17 mouse cellular contexts compared by ENCODE assay signal in genomic region chr17:30594407-30594806, GRCm38 (mm10). TPM values are rescaled to one million over a fixed set of nuclear protein-coding genes. Genes with fewer than 3 reads are reported as not detected.
DNase-seq lines count a peak whose midpoint lies in the region; ATAC-seq lines count a peak whose summit lies in the region.
"Had no signal": no experiment of that assay in that cellular context is flagged by ENCODE, and none has a peak within 500 bp of the region (broad histone marks: within the 10 kb centered on the region; RNA-seq: fewer than 3 reads in every experiment).

No protein-coding gene starts in this region.

- H3K36me3 ChIP-seq in hindbrain, embryonic 11.5 days (ENCODE audit: control insufficient read depth, insufficient read depth, low read length) = no peaks in the 10 kb centered on the region
- H3K36me3 ChIP-seq in hindbrain, embryonic 16.5 days (ENCODE audit: control insufficient read depth, insufficient read depth, low read length) = peaks cover 10% of the 10 kb centered on the region
- H3K36me3 ChIP-seq in midbrain, embryonic 14.5 days (ENCODE audit: control insufficient read depth, insufficient read depth, low read length) = peaks cover 28% of the 10 kb centered on the region
- peaks cover 12% of the 10 kb centered on the region; the same call in 1 of the 2 replicates for H3K36me3 ChIP-seq in midbrain, embryonic 15.5 days (replicated peaks)
- H3K36me3 ChIP-seq in limb, embryonic 10.5 days = peaks cover 70% of the 10 kb centered on the region

- ATAC-seq in hindbrain, embryonic 11.5 days (ENCODE audit: low FRiP score) = peak; percentile 61; the same call in 1 of the 2 replicates
- ATAC-seq in hindbrain, embryonic 16.5 days = no peak
- ATAC-seq in midbrain, embryonic 14.5 days (ENCODE audit: low FRiP score, low TSS enrichment) = no peak
- no peak for ATAC-seq in midbrain, embryonic 15.5 days (replicated peaks)
- ATAC-seq: CD4-positive, CD25-positive, alpha-beta regulatory T cell, adult 4 months; Patski had no signal

- peak; percentile 34 for DNase-seq in hindbrain, embryonic 11.5 days (ENCODE audit: low spot score)
- DNase-seq in midbrain, embryonic 14.5 days = no peak
- DNase-seq in embryo, embryonic 11 days = peak; percentile 14
- no peak for DNase-seq in limb, embryonic 10.5 days (ENCODE audit: low spot score)
- no peak for DNase-seq in frontal cortex, postnatal 25 days (ENCODE audit: low spot score in 2 of 2)
- no peak for DNase-seq in thymus, postnatal 10 days (ENCODE audit: low spot score in 2 of 2)
- DNase-seq: adrenal gland, adult 2 months; cerebellum, adult 11 months; cerebellum, postnatal 14 days; gastrocnemius, adult 2 months; kidney, adult 2 months; lung, postnatal 4 days; thymus, postnatal 25 days had no signal

- no peaks in the 10 kb centered on the region for H3K9me3 ChIP-seq in hindbrain, embryonic 11.5 days (ENCODE audit: control insufficient read depth, low read length)
- H3K9me3 ChIP-seq in hindbrain, embryonic 16.5 days (ENCODE audit: control insufficient read depth, low read length) = peaks cover 3% of the 10 kb centered on the region; the same call in 1 of the 2 replicates
- H3K9me3 ChIP-seq in midbrain, embryonic 14.5 days (ENCODE audit: control insufficient read depth, low read length) = no peaks in the 10 kb centered on the region
- H3K9me3 ChIP-seq in midbrain, embryonic 15.5 days = no peaks in the 10 kb centered on the region
- H3K9me3 ChIP-seq in limb, embryonic 10.5 days (replicated peaks) = no peaks in the 10 kb centered on the region

- H3K9ac ChIP-seq in hindbrain, embryonic 11.5 days (ENCODE audit: low read depth, low read length) = no peak overlapping the region
- H3K9ac ChIP-seq in hindbrain, embryonic 16.5 days (ENCODE audit: low read depth, low read length) = no peak overlapping the region
- no peak overlapping the region for H3K9ac ChIP-seq in midbrain, embryonic 14.5 days (replicated peaks; ENCODE audit: low read length)
- no peak overlapping the region for H3K9ac ChIP-seq in midbrain, embryonic 15.5 days

- H3K4me3 ChIP-seq in hindbrain, embryonic 11.5 days (ENCODE audit: low read depth, low read length) = no peak overlapping the region
- no peak overlapping the region for H3K4me3 ChIP-seq in hindbrain, embryonic 16.5 days (ENCODE audit: low read length)
- no peak overlapping the region for H3K4me3 ChIP-seq in midbrain, embryonic 14.5 days (replicated peaks; ENCODE audit: low read depth, low read length)
- no peak overlapping the region for H3K4me3 ChIP-seq in midbrain, embryonic 15.5 days
- no peak overlapping the region for H3K4me3 ChIP-seq in limb, embryonic 10.5 days
- H3K4me3 ChIP-seq: gastrocnemius, adult 2 months had no signal

- no peaks in the 10 kb centered on the region; the same call in 1 of the 2 replicates for H3K4me1 ChIP-seq in hindbrain, embryonic 11.5 days (replicated peaks; ENCODE audit: control insufficient read depth, insufficient read depth, low read length)
- H3K4me1 ChIP-seq in hindbrain, embryonic 16.5 days (ENCODE audit: control insufficient read depth, insufficient read depth, low read depth, low read length) = no peaks in the 10 kb centered on the region
- 0 out of 2 replicates have a peak, but pooled peaks cover 5% of the 10 kb centered on the region for H3K4me1 ChIP-seq in midbrain, embryonic 14.5 days (ENCODE audit: control insufficient read depth, insufficient read depth, low read length)
- peaks cover 15% of the 10 kb centered on the region for H3K4me1 ChIP-seq in midbrain, embryonic 15.5 days
- peaks cover 9% of the 10 kb centered on the region for H3K4me1 ChIP-seq in limb, embryonic 10.5 days

- WGBS in hindbrain, embryonic 11.5 days = 60% methylated on average over 5 of the region's 5 CpGs
- 49% methylated on average over 5 of the region's 5 CpGs for WGBS in hindbrain, embryonic 16.5 days
- WGBS in midbrain, embryonic 14.5 days = 40% methylated on average over 5 of the region's 5 CpGs
- 36% methylated on average over 5 of the region's 5 CpGs for WGBS in midbrain, embryonic 15.5 days
- whole genome bisulfite sequencing in limb, embryonic 10.5 days = 61% methylated on average over 5 of the region's 5 CpGs

- peak overlapping the region; percentile 63 for H3K27ac ChIP-seq in hindbrain, embryonic 11.5 days (ENCODE audit: low read depth, low read length)
- H3K27ac ChIP-seq in hindbrain, embryonic 16.5 days (ENCODE audit: low read depth, low read length) = no peak overlapping the region
- peak overlapping the region; percentile 52 for H3K27ac ChIP-seq in midbrain, embryonic 14.5 days (replicated peaks; ENCODE audit: low read depth, low read length)
- no peak overlapping the region for H3K27ac ChIP-seq in midbrain, embryonic 15.5 days
- H3K27ac ChIP-seq in limb, embryonic 10.5 days = peak overlapping the region; percentile 19; the same call in 1 of the 2 replicates
- H3K27ac ChIP-seq: gastrocnemius, adult 2 months had no signal

- no peaks in the 10 kb centered on the region for H3K27me3 ChIP-seq in hindbrain, embryonic 11.5 days (ENCODE audit: control insufficient read depth, insufficient read depth, low read length)
- no peaks in the 10 kb centered on the region for H3K27me3 ChIP-seq in hindbrain, embryonic 16.5 days (replicated peaks; ENCODE audit: control insufficient read depth, insufficient read depth, low read length)
- no peaks in the 10 kb centered on the region for H3K27me3 ChIP-seq in midbrain, embryonic 14.5 days (ENCODE audit: control insufficient read depth, insufficient read depth, low read length)
- H3K27me3 ChIP-seq in midbrain, embryonic 15.5 days (replicated peaks) = no peaks in the 10 kb centered on the region
- H3K27me3 ChIP-seq in limb, embryonic 10.5 days (ENCODE audit: low read depth, poor library complexity, severe bottlenecking) = no peaks in the 10 kb centered on the region
- H3K27me3 ChIP-seq: Patski had no signal

- no peak overlapping the region for H3K4me2 ChIP-seq in hindbrain, embryonic 11.5 days (replicated peaks; ENCODE audit: low read depth, low read length)
- no peak overlapping the region for H3K4me2 ChIP-seq in hindbrain, embryonic 16.5 days (ENCODE audit: low read length)
- no peak overlapping the region for H3K4me2 ChIP-seq in midbrain, embryonic 14.5 days (ENCODE audit: low read length)
- no peak overlapping the region for H3K4me2 ChIP-seq in midbrain, embryonic 15.5 days

RNA-seq across cellular contexts. Expression of gene Btbd9, which starts 18.1 kb away (rescaled TPM):
- 62.7 and 63.0 TPM in 2 replicates for polyA plus RNA-seq in hindbrain, embryonic 11.5 days (2014; fragmentation: Nextera tagmentation; extraction: Ambion mirVana)
- 135 TPM in 2 replicates for polyA plus RNA-seq in hindbrain, embryonic 16.5 days (2015; fragmentation: Nextera tagmentation; extraction: Ambion mirVana)
- polyA plus RNA-seq in midbrain, embryonic 14.5 days (2014; fragmentation: Nextera tagmentation; extraction: Ambion mirVana) = 129 and 140 TPM in 2 replicates
- polyA plus RNA-seq in midbrain, embryonic 15.5 days (2015; fragmentation: Nextera tagmentation; extraction: Ambion mirVana) = 156 and 163 TPM in 2 replicates
- polyA plus RNA-seq in limb, embryonic 10.5 days (2016; fragmentation: Nextera tagmentation; extraction: Ambion mirVana) = 40.5 and 57.5 TPM in 2 replicates

RNA-seq across cellular contexts. Expression of gene Dnah8, which starts 29.7 kb away (rescaled TPM):
- polyA plus RNA-seq in hindbrain, embryonic 11.5 days (2014; fragmentation: Nextera tagmentation; extraction: Ambion mirVana) = 0.92 and 2.4 TPM in 2 replicates
- 1.7 and 2.4 TPM in 2 replicates for polyA plus RNA-seq in hindbrain, embryonic 16.5 days (2015; fragmentation: Nextera tagmentation; extraction: Ambion mirVana)
- polyA plus RNA-seq in midbrain, embryonic 14.5 days (2014; fragmentation: Nextera tagmentation; extraction: Ambion mirVana) = 2.1 and 2.4 TPM in 2 replicates
- polyA plus RNA-seq in midbrain, embryonic 15.5 days (2015; fragmentation: Nextera tagmentation; extraction: Ambion mirVana) = 2.0 and 2.7 TPM in 2 replicates
- polyA plus RNA-seq in limb, embryonic 10.5 days (2016; fragmentation: Nextera tagmentation; extraction: Ambion mirVana) = 0.49 and 0.51 TPM in 2 replicates
- polyA plus RNA-seq: Patski had no signal

RNA-seq across cellular contexts. Expression of gene Glo1, which starts 32.3 kb away (rescaled TPM):
- polyA plus RNA-seq in hindbrain, embryonic 11.5 days (2014; fragmentation: Nextera tagmentation; extraction: Ambion mirVana) = 250 TPM in 2 replicates
- polyA plus RNA-seq in hindbrain, embryonic 16.5 days (2015; fragmentation: Nextera tagmentation; extraction: Ambion mirVana) = 170 and 172 TPM in 2 replicates
- 160 and 162 TPM in 2 replicates for polyA plus RNA-seq in midbrain, embryonic 14.5 days (2014; fragmentation: Nextera tagmentation; extraction: Ambion mirVana)
- 128 and 131 TPM in 2 replicates for polyA plus RNA-seq in midbrain, embryonic 15.5 days (2015; fragmentation: Nextera tagmentation; extraction: Ambion mirVana)
- polyA plus RNA-seq in limb, embryonic 10.5 days (2016; fragmentation: Nextera tagmentation; extraction: Ambion mirVana) = 202 and 206 TPM in 2 replicates

Comparison
In these comparisons a context has a peak if more than half of its experiments do, and no peak if none do; other contexts are left out.
1. H3K27ac ChIP-seq: peak in hindbrain, embryonic 11.5 days (single experiment), midbrain, embryonic 14.5 days (single experiment) and limb, embryonic 10.5 days (single experiment); none in hindbrain, embryonic 16.5 days (single experiment) and midbrain, embryonic 15.5 days (single experiment).
2. DNase-seq: peak in hindbrain, embryonic 11.5 days (single experiment) and embryo, embryonic 11 days (single experiment); none in midbrain, embryonic 14.5 days (single experiment), limb, embryonic 10.5 days (single experiment), frontal cortex, postnatal 25 days (0 of 2) and thymus, postnatal 10 days (0 of 2).